Mouse (Mus musculus) hindbrain, embryonic 13.5 days (tissue): ENCODE data around the gene Clcnka. TPM values are rescaled to one million over a fixed set of nuclear protein-coding genes. Genes with fewer than 3 reads are reported as not detected.
A peak's percentile ranks its signal among the peaks of the same experiment; 100 is the strongest.

Experiments
- ATAC-seq: fragments of 200-750 bp; cut with Nextera tagmentation; 2 replicates; pipeline ENCODE4 v1.8.0; 2017; ENCODE audit warnings: moderate TSS enrichment; ENCODE audit not compliant: low FRiP score
- H3K27ac ChIP-seq: fragments of 300-500 bp; sonication (generic); 2 replicates; pipeline ENCODE4 v1.5.1; 2015; ENCODE audit warnings: inconsistent platforms, mild to moderate bottlenecking, moderate library complexity
- H3K27me3 ChIP-seq: fragments of 300-500 bp; sonication (generic); 2 replicates; pipeline ENCODE4 v1.6.1; 2015; ENCODE audit warnings: mild to moderate bottlenecking, inconsistent platforms
- H3K36me3 ChIP-seq: fragments of 300-500 bp; sonication (generic); 2 replicates; pipeline ENCODE4 v1.6.1; 2015; ENCODE audit warnings: mild to moderate bottlenecking, inconsistent platforms
- H3K4me1 ChIP-seq: fragments of 300-500 bp; sonication (generic); replicated peaks from 2 replicates; pipeline ENCODE4 v1.6.1; 2015; ENCODE audit warnings: inconsistent platforms
- H3K4me2 ChIP-seq: fragments of 300-500 bp; sonication (generic); 2 replicates; pipeline ENCODE4 v1.6.1; 2015; ENCODE audit warnings: inconsistent platforms, mild to moderate bottlenecking, moderate library complexity
- H3K4me3 ChIP-seq: fragments of 300-500 bp; sonication (generic); 2 replicates; pipeline ENCODE4 v1.5.1; 2015; ENCODE audit warnings: mild to moderate bottlenecking, inconsistent platforms
- H3K9ac ChIP-seq: fragments of 300-500 bp; sonication (generic); 2 replicates; pipeline ENCODE4 v1.6.1; 2015; ENCODE audit warnings: mild to moderate bottlenecking, inconsistent platforms
- H3K9me3 ChIP-seq: fragments of 300-500 bp; sonication (generic); 2 replicates; pipeline ENCODE4 v1.6.1; 2016; ENCODE audit warnings: inconsistent platforms
- WGBS: fragments of 180-500 bp; shearing (Covaris S2); methylation state at CpG from one replicate; pipeline ENCODE4 v1.1.7; 2015; 5-methylcytosine and 5-hydroxymethylcytosine counted together
- polyA plus RNA-seq: library from polyadenylated mRNA; unstranded; fragments of >200 nt; fragmentation: Nextera tagmentation; extraction: Ambion mirVana; gene quantifications from 2 replicates; pipeline ENCODE4 v1.2.1, GENCODE M21; 2015

The Clcnka gene
- polyA plus RNA-seq, 1 experiment from 2014 or later = 0.16 TPM

DNA sequence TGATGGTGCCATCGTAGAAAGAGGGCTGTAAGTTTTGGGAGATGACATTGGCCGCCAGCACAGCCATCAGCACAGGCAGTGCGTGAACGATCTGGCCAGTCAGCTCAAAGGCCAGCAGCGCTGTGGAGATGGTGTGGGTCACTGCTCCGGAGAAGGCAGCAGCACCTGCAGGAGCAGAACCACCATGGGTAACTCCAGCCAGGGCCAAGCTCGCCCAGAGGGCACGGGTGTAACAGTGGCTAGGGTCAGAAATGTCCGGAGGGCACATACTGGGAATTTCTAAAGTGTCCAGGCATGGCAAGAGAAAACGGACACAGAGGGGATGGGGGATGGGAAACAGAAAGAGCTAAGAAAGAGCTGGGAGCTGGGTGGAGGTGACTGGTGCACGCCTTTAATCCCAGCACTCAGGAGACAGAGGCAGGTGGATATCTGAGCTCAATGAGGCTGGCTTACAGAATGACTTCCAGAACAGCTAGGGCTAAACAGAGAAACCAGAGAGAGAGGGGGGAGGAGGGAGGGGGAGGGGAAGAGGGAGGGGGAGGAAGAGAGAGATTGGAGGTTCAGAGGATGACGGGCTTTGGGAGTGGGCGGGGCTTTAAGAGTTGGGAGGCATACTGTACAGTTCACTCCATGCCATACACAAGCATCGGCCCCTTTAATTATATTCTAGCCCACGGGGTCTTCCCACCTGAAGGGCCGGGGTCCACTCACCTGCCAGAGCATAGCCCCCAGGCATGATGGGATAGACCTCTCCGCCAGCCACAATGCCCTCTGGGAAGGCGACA is 9.0 kb downstream of the Clcnka start:
- WGBS = 70% methylated on average over 18 of the region's 18 CpGs
- H3K4me2 ChIP-seq = no peak overlapping the region
- no peak overlapping the region for H3K4me3 ChIP-seq
- H3K9me3 ChIP-seq = no peaks in the 10 kb centered on the region
- peaks cover 2% of the 10 kb centered on the region; the same call in 1 of the 2 replicates for H3K4me1 ChIP-seq
- peaks cover 12% of the 10 kb centered on the region for H3K27me3 ChIP-seq
- no peak overlapping the region for H3K9ac ChIP-seq
- H3K27ac ChIP-seq = no peak overlapping the region
- no peak for ATAC-seq
- no peaks in the 10 kb centered on the region for H3K36me3 ChIP-seq

DNA sequence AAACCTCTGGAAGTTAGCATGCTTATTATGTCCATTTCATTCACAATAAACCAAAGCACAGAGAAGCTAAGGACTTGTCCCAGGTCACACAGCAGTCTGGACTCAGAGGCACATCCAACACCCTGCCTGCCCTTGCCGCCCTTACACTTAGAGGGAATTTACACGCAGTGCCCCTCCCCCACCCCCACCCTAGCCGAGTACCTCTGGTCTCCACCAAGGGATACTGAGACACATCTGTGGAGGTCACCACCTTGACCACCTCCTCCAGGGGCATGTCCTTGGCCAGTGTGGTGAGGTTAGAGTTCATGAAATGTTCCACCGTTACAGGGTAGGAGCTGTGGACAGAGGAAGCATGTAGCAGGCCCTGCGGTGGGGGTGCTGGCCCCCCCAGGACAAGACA is 10.6 kb downstream of the Clcnka start:
- 64% methylated on average over 5 of the region's 5 CpGs for WGBS
- H3K9me3 ChIP-seq = no peaks in the 10 kb centered on the region
- H3K27me3 ChIP-seq = peaks cover 25% of the 10 kb centered on the region
- no peaks in the 10 kb centered on the region for H3K36me3 ChIP-seq
- no peak overlapping the region for H3K27ac ChIP-seq
- peaks cover 11% of the 10 kb centered on the region; the same call in 1 of the 2 replicates for H3K4me1 ChIP-seq
- no peak overlapping the region for H3K4me3 ChIP-seq
- H3K9ac ChIP-seq = no peak overlapping the region
- no peak for ATAC-seq
- H3K4me2 ChIP-seq = no peak overlapping the region

DNA sequence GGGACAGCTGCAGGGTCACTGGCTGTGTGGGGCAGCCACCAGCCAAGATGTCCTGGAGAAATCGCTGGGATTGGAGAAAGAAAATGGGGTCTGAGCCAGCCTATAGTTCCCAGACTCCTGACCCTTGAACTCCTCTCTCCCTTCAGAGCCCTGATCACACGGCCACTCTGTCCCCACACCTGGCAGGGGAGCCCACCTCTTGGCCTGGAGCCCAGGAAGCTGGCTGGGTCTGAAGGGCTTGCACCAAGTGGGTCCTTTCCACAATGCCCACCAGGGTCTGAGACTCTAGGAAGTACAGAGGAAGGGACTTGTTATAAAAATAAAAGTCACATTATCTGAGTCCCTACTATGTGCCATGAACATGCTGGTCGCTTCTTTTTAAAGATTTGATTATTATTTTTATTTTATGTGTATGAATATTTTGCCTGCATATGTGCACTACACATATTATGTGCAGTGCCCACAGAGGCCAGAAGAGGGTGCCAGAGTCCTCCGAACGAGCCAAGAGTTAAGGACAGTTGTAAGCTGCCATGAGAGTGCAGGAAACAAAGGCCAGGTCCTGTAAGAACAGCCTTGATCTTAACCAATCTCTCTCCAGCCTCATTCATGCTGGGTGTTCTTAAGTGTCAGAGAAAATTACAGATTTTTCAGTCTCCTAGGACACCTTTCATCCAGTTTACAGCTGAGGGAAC is 11.3 kb downstream of the Clcnka start:
- Histone ChIP-seq H3K9ac (no peak overlapping the region), H3K9me3 (no peaks in the 10 kb centered on the region), H3K4me2 (no peak overlapping the region), H3K36me3 (no peaks in the 10 kb centered on the region), H3K27ac (no peak overlapping the region), H3K4me3 (no peak overlapping the region), H3K27me3 (peaks cover 30% of the 10 kb centered on the region), H3K4me1 (peaks cover 17% of the 10 kb centered on the region)
- no peak for ATAC-seq
- 20% methylated on average over 5 of the region's 5 CpGs for WGBS

DNA sequence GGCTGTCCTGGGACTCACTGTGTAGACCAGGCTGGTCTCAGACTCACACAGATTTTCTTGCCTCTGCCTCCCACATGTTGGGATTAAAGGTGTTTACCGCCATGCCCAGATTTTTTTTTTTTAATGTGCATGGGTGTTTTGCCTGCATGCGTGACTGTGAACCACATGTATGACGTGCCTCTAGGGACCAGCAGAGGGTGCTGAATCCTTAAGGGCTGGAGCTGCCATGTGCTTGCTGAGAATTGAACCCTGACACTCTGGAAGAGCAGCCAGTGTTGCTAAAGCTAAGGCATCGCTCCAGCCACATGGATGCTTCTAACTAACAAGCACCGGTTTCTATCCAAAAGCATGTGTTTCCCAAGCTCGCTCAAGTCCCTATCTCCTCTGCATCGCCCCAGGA is 12.4 kb downstream of the Clcnka start:
- H3K4me3 ChIP-seq = no peak overlapping the region
- H3K36me3 ChIP-seq = no peaks in the 10 kb centered on the region
- H3K27ac ChIP-seq = no peak overlapping the region
- H3K27me3 ChIP-seq = peaks cover 38% of the 10 kb centered on the region
- H3K4me2 ChIP-seq = no peak overlapping the region
- no peak overlapping the region for H3K9ac ChIP-seq
- peaks cover 19% of the 10 kb centered on the region for H3K4me1 ChIP-seq
- no peak for ATAC-seq
- H3K9me3 ChIP-seq = no peaks in the 10 kb centered on the region
- WGBS = 77% methylated on average over 7 of the region's 7 CpGs

DNA sequence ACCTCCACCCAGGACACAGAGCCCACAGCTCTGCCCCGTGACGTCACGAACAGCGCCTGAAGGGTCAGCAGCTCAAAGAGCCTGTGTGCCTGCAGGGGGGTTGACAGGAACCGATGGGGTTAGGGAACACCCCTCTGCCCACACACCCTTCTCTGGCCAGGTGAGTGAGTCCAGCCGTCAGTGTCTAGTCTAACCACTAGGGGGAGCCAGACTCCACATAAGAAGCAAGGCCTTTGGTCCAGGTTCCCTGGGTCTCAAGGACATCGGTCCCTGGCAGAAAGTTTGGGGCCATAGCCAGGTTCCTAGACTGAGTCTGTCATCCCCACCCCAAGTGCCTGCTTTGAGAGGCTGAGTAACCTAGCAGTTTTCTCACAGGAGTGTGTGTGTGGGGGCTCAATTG is 13.2 kb downstream of the Clcnka start:
- 1% methylated on average over 6 of the region's 7 CpGs for WGBS
- Histone ChIP-seq H3K9ac (no peak overlapping the region), H3K27ac (no peak overlapping the region), H3K27me3 (peaks cover 47% of the 10 kb centered on the region), H3K4me3 (no peak overlapping the region), H3K9me3 (no peaks in the 10 kb centered on the region), H3K36me3 (no peaks in the 10 kb centered on the region), H3K4me2 (no peak overlapping the region), H3K4me1 (peaks cover 19% of the 10 kb centered on the region)
- no peak for ATAC-seq

DNA sequence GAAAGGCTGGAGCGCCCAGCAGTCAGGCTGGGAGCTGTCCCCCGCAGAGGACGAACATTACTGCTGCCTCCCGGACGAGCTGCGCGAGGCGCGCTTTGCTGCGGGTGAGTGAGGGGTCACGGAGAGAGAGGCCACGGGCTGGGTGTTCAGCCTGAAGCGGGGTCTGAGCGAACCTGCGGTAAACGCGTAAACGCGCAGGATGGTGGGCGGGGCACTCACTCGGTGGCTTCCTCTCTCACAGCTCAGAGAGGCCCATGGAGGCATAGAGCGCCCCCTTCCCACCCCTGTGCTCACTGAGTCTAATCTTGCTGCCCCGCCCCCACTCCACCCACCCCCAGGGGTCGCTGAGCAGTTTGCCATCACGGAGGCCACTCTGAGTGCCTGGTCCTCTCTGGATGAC is 16.1 kb downstream of the Clcnka start:
- peak; percentile 19; the same call in 1 of the 2 replicates for ATAC-seq
- Histone ChIP-seq H3K9ac (peak overlapping the region; percentile 55), H3K27me3 (peaks cover 53% of the 10 kb centered on the region), H3K4me3 (peak overlapping the region; percentile 29), H3K27ac (no peak overlapping the region), H3K4me2 (peak overlapping the region; percentile 55), H3K9me3 (no peaks in the 10 kb centered on the region), H3K4me1 (peaks cover 24% of the 10 kb centered on the region), H3K36me3 (no peaks in the 10 kb centered on the region)
- WGBS = 2% methylated on average over 24 of the region's 25 CpGs

DNA sequence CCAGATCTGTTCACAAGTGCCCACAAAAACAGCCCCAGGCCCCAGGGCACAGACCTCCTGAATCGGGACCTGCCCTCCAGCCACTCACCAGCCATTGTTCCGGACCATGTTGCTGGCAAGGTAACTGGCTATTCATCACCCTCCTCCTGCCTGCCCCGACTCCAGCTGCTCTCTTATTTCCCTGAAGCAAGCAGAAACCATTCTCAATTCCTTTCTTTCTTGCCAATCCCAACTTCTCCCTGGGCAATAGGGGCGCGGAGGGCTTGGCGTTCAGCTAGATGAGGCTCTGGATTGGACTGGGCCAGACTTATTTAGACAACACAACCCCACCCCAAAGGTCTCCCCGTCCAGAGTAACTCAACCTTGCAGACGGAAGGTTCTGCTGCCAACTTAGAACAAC is 18.9 kb downstream of the Clcnka start:
- no peak overlapping the region for H3K4me2 ChIP-seq
- H3K27ac ChIP-seq = no peak overlapping the region
- 41% methylated on average over 8 of the region's 8 CpGs for WGBS
- no peaks in the 10 kb centered on the region for H3K36me3 ChIP-seq
- H3K4me1 ChIP-seq = peaks cover 23% of the 10 kb centered on the region
- peaks cover 52% of the 10 kb centered on the region for H3K27me3 ChIP-seq
- no peak overlapping the region for H3K4me3 ChIP-seq
- H3K9ac ChIP-seq = no peak overlapping the region
- H3K9me3 ChIP-seq = no peaks in the 10 kb centered on the region
- ATAC-seq = no peak

DNA sequence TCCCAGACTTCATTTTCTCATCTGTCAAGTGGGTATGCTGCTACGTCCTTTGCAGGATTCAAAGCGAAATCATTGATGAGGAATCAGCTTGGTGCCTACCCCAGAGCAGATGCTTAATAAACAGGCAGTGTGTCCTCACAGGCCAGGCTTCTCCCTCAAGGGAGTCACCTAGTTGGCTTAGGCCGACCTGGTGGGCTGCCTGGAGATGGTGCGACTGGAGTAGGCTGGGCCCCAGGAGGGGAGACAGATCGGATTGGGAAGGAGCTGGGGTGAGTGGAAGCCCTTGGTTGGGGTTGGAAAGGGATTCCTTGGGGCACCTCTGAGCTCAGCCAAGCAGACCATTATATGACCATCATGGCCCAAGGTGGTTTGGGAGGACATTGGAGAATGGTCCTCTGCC is 26.1 kb downstream of the Clcnka start:
- no peak overlapping the region for H3K4me3 ChIP-seq
- H3K36me3 ChIP-seq = no peaks in the 10 kb centered on the region
- no peaks in the 10 kb centered on the region for H3K9me3 ChIP-seq
- H3K4me2 ChIP-seq = no peak overlapping the region
- no peak for ATAC-seq
- H3K9ac ChIP-seq = no peak overlapping the region
- peaks cover 23% of the 10 kb centered on the region for H3K27me3 ChIP-seq
- peaks cover 13% of the 10 kb centered on the region for H3K4me1 ChIP-seq
- 94% methylated on average over 5 of the region's 5 CpGs for WGBS
- H3K27ac ChIP-seq = no peak overlapping the region

DNA sequence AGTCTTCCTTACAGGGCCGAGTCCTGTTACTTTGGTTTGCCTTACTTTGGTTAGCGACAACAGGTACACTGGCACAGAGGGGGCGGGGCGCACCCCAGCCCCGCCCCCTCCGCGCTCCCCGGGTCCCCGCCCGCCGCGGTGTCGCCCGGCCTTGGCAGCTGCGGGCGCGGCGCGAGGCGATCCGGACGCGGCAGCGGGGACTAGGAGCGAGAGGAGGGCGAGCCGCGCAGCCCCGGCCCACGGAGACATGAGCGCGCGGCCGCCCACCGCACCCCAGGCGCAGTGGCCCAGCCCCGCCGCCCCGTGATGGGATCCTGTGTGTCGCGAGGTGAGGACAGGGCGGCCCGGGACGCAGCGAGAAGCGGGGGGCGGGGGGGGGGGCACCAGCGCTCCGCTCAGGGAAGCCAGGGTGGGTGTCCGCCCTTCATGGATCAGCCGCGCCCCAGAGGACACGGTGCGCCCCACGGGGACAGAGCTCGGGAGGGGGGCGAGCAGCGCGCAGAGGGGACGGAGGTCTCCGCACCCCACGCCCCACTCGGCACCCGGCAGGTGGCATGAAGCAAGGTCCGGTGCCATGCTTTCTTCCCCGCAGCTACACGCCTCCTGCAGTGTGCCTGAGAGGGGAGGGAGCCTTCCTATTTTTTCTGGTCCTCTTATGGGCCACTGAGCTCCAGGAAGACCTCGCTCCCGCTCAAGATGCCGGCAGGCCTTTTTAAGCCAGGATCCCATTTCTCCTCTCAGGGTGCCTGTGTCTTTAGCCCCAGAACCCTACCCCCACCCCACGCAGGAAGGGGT is 30.3 kb downstream of the Clcnka start, which contains the start of gene Fam131c:
Gene Fam131c (plus strand): TSS at position 224 of the 795 bp plus-strand sequence.
- Histone ChIP-seq H3K27me3 (peaks cover 60% of the 10 kb centered on the region), H3K4me3 (peak within 1 kb of the TSS; percentile 61), H3K27ac (no peak within 1 kb of the TSS), H3K4me1 (peaks cover 18% of the 10 kb centered on the region), H3K4me2 (peak within 1 kb of the TSS; percentile 92), H3K9me3 (no peaks in the 10 kb centered on the region), H3K36me3 (no peaks in the 10 kb centered on the region), H3K9ac (peak within 1 kb of the TSS; percentile 81)
- under 1% methylated on average over 60 of the region's 71 CpGs for WGBS
- ATAC-seq = peak; percentile 21; the same call in 1 of the 2 replicates

DNA sequence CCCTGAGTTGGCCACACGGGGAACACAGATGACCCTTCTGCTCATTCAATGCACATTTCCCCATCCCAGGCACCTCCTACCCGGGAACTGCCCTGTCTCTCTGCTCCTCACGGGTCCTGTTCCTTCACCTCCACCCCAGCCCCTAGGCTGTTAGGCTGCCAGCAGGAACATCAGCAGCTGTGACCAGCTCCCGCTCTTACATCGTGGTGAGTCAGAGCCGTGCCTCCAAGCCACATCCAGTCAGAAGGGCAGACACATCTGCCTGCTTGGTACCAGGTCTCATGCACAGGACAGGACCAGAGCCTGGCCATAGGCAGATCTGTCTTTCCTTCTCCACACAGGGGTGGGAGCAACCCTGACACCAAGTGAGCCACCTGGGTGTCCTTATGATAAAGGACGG is 32.6 kb downstream of the Clcnka start:
- Histone ChIP-seq H3K4me2 (no peak overlapping the region), H3K27me3 (peaks cover 74% of the 10 kb centered on the region), H3K36me3 (no peaks in the 10 kb centered on the region), H3K27ac (no peak overlapping the region), H3K4me1 (peaks cover 21% of the 10 kb centered on the region), H3K9ac (no peak overlapping the region), H3K4me3 (no peak overlapping the region), H3K9me3 (no peaks in the 10 kb centered on the region)
- ATAC-seq = no peak
- 50% methylated on average over 7 of the region's 7 CpGs for WGBS

DNA sequence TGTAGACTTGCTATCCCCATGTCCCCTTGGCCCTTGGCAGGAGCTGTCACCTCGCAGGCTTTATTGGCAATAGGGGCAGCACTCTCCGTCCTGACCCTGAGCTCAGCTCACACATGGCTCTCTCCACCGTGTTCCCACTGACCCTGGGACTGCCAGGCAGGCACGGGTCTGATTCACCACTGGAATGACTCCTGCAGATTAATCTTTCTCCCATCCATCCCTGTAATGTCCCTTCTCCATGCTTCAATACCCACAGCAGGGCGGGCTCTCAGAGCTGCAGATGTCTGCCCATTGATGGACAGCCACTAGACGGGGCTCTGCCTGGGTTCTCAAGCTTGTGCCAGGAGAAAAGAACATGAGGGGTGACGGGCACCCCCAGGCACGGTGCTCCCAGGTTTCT is 33.4 kb downstream of the Clcnka start:
- 48% methylated on average over 8 of the region's 8 CpGs for WGBS
- Histone ChIP-seq H3K9ac (no peak overlapping the region; the same call in 1 of the 2 replicates), H3K36me3 (no peaks in the 10 kb centered on the region), H3K27me3 (peaks cover 74% of the 10 kb centered on the region), H3K4me3 (no peak overlapping the region), H3K9me3 (no peaks in the 10 kb centered on the region), H3K4me1 (peaks cover 22% of the 10 kb centered on the region), H3K4me2 (no peak overlapping the region), H3K27ac (no peak overlapping the region)
- no peak for ATAC-seq

DNA sequence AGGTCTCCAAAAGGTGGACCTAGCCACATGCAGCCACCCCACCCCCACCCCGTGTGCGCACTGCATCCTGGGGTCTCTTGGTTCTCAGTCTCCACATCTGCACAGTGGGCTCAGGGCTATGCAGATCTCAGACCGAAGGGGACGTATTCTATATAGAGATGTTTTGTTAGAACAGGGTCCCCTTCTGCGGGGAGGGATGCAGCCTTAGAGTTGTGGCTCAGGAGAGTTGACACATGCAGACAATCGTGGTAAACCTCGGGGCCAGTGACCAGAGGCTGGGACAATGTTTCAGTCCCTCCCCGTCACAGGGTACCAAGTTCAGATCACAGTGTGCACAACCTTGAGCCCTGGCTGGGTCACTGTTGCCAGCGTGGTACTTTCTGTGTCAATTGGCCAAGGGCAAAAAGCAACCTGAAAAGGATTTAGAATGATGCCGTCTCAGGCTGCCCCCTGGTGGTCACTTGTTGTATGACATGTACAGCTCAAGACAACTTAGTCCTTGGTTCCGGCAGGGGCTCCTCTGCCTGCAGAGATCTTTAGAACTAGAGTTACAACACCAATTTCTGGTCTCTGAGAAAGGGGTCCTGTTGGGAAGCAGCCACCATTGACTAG is 35.5 kb downstream of the Clcnka start:
- Histone ChIP-seq H3K9me3 (no peaks in the 10 kb centered on the region), H3K4me1 (peaks cover 22% of the 10 kb centered on the region), H3K36me3 (no peaks in the 10 kb centered on the region), H3K27ac (no peak overlapping the region), H3K27me3 (peaks cover 60% of the 10 kb centered on the region), H3K9ac (no peak overlapping the region), H3K4me2 (no peak overlapping the region), H3K4me3 (no peak overlapping the region)
- 28% methylated on average over 11 of the region's 11 CpGs for WGBS
- ATAC-seq = peak; percentile 26; the same call in 1 of the 2 replicates
